Mouse (Mus musculus): ENCODE results near the gene Pomgnt1. TPM values are rescaled to one million over a fixed set of nuclear protein-coding genes. Genes with fewer than 3 reads are reported as not detected.

The Pomgnt1 gene
- total RNA-seq, 4 experiments from 2014 or later, result 69.7 to 76.0 (median 72.0) TPM

Other genes with a start within 250 kb of the Pomgnt1 start
- under 1 TPM in 3 of 4 experiments, not detected in 1; 0.39 to 0.53 (median 0.41) TPM for gene Kncn, start 239.4 kb upstream of the Pomgnt1 start, total RNA-seq (2022)
- under 1 TPM in 2 of 4 experiments, not detected in 2; 0.20 to 0.28 TPM for gene 6430628N08Rik, start 233.2 kb upstream of the Pomgnt1 start, total RNA-seq (2022)
- under 1 TPM in 1 of 4 experiments, not detected in 3; 0.08 TPM for gene Dmbx1, start 183.9 kb upstream of the Pomgnt1 start, total RNA-seq (2022)
- 100 to 1,000 TPM; 125 to 145 (median 136) TPM for gene Faah, start 105.9 kb upstream of the Pomgnt1 start, total RNA-seq (2022)
- 10 to 100 TPM; 10.6 to 11.8 (median 11.7) TPM for gene Nsun4, start 70.0 kb upstream of the Pomgnt1 start, total RNA-seq (2022)
- 100 to 1,000 TPM; 402 to 415 (median 406) TPM for gene Uqcrh, start 48.8 kb upstream of the Pomgnt1 start, total RNA-seq (2022)
- 10 to 100 TPM; 45.7 to 49.3 (median 47.9) TPM for gene Lrrc41, start 48.6 kb upstream of the Pomgnt1 start, total RNA-seq (2022)
- gene Rad54l, start 150 bp upstream of the Pomgnt1 start, total RNA-seq (2022), result 1 to 10 TPM in 1 of 4 experiments, under 1 TPM in 3; 0.41 to 1.1 (median 0.72) TPM
- 10 to 100 TPM; 21.9 to 23.7 (median 23.3) TPM for gene Lurap1, start 27.5 kb downstream of the Pomgnt1 start, total RNA-seq (2022)
- not detected for gene Tspan1, start 43.8 kb downstream of the Pomgnt1 start, total RNA-seq (2022)
- not detected for gene 1700042G07Rik, start 49.5 kb downstream of the Pomgnt1 start, total RNA-seq (2022)
- 1 to 10 TPM in 1 of 4 experiments, under 1 TPM in 1, not detected in 2; 0.96 to 4.1 TPM for gene Gm49337, start 49.5 kb downstream of the Pomgnt1 start, total RNA-seq (2022)
- 10 to 100 TPM; 29.0 to 40.9 (median 35.9) TPM for gene Pik3r3, start 97.8 kb downstream of the Pomgnt1 start, total RNA-seq (2022)